Mouse (Mus musculus) limb, embryonic 11.5 days (tissue): Measurements from ENCODE around the gene Ispd. TPM values are rescaled to one million over a fixed set of nuclear protein-coding genes. Genes with fewer than 3 reads are reported as not detected.
A peak's percentile ranks its signal among the peaks of the same experiment; 100 is the strongest.

ENCODE experiments used
- ATAC-seq: fragments of 200-750 bp; cut with Nextera tagmentation; 2 replicates; pipeline ENCODE4 v1.8.0; 2017; ENCODE audit warnings: low read depth; ENCODE audit not compliant: insufficient number of reproducible peaks, low FRiP score, low TSS enrichment
- DNase-seq: peaks from one replicate; pipeline ENCODE4 v3.0.0-alpha.2; 2015; ENCODE audit warnings: low spot score
- H3K27ac ChIP-seq: fragments of 300-500 bp; sonication (generic); replicated peaks from 2 replicates; pipeline ENCODE4 v1.5.1; 2014; ENCODE audit warnings: low read depth, mild to moderate bottlenecking, low read length
- H3K27me3 ChIP-seq: fragments of 300-500 bp; sonication (generic); 2 replicates; pipeline ENCODE4 v1.6.1; 2014; ENCODE audit warnings: mild to moderate bottlenecking, low read length, mixed read lengths; ENCODE audit not compliant: control insufficient read depth, insufficient read depth
- H3K36me3 ChIP-seq: fragments of 300-500 bp; sonication (generic); 2 replicates; pipeline ENCODE4 v1.6.1; 2014; ENCODE audit warnings: mild to moderate bottlenecking, low read length, moderate library complexity, mixed read lengths; ENCODE audit not compliant: control insufficient read depth, insufficient read depth
- H3K4me1 ChIP-seq: fragments of 300-500 bp; sonication (generic); 2 replicates; pipeline ENCODE4 v1.6.1; 2014; ENCODE audit warnings: low read length, mixed read lengths; ENCODE audit not compliant: control insufficient read depth, insufficient read depth
- H3K4me2 ChIP-seq: fragments of 300-500 bp; sonication (generic); 2 replicates; pipeline ENCODE4 v1.6.1; 2014; ENCODE audit warnings: low read depth, mild to moderate bottlenecking, moderate library complexity; ENCODE audit not compliant: severe bottlenecking
- H3K4me3 ChIP-seq: fragments of 300-500 bp; sonication (generic); 2 replicates; pipeline ENCODE4 v1.5.1; 2014; ENCODE audit warnings: low read depth, low read length
- H3K9ac ChIP-seq: fragments of 300-500 bp; sonication (generic); 2 replicates; pipeline ENCODE4 v1.6.1; 2014; ENCODE audit warnings: mild to moderate bottlenecking, low read length
- H3K9me3 ChIP-seq: fragments of 300-500 bp; sonication (generic); 2 replicates; pipeline ENCODE4 v1.6.1; 2016; ENCODE audit warnings: low read length; ENCODE audit not compliant: control insufficient read depth
- WGBS: fragments of 180-500 bp; shearing (Covaris S2); extraction: QIAGEN DNeasy Blood & Tissue Kit; methylation state at CpG from one replicate; pipeline ENCODE4 v1.1.7; 2014; 5-methylcytosine and 5-hydroxymethylcytosine counted together
- polyA plus RNA-seq: library from polyadenylated mRNA; unstranded; fragments of >200 nt; fragmentation: Nextera tagmentation; extraction: Ambion mirVana; gene quantifications from 2 replicates; pipeline ENCODE4 v1.2.1, GENCODE M21; 2014

Ispd gene
- polyA plus RNA-seq, 1 experiment from 2014 or later, result 5.5 TPM

GRCm38 (mm10) chr12:36713866-36714662 is 332.8 kb downstream of the Ispd start:
- no peak for ATAC-seq
- H3K27me3 ChIP-seq, result no peaks in the 10 kb centered on the region
- WGBS, result 27% methylated on average over 17 of the region's 17 CpGs
- DNase-seq, result peak; percentile 53
- H3K9me3 ChIP-seq, result no peaks in the 10 kb centered on the region
- H3K36me3 ChIP-seq, result no peaks in the 10 kb centered on the region
- H3K4me1 ChIP-seq, result peaks cover 14% of the 10 kb centered on the region
- H3K9ac ChIP-seq, result no peak overlapping the region
- no peak overlapping the region for H3K27ac ChIP-seq
- H3K4me3 ChIP-seq, result no peak overlapping the region
- H3K4me2 ChIP-seq, result no peak overlapping the region; the same call in 1 of the 2 replicates

GRCm38 (mm10) chr12:36717526-36717925 is 336.3 kb downstream of the Ispd start:
- ATAC-seq (no peak), DNase-seq (peak; percentile 28)
- no peak overlapping the region for H3K9ac ChIP-seq
- no peak overlapping the region for H3K4me3 ChIP-seq
- 36% methylated on average over 5 of the region's 5 CpGs for WGBS
- no peaks in the 10 kb centered on the region for H3K27me3 ChIP-seq
- no peak overlapping the region for H3K4me2 ChIP-seq
- H3K4me1 ChIP-seq, result peaks cover 17% of the 10 kb centered on the region
- no peaks in the 10 kb centered on the region for H3K36me3 ChIP-seq
- H3K27ac ChIP-seq, result no peak overlapping the region
- no peaks in the 10 kb centered on the region for H3K9me3 ChIP-seq

- no peak for DNase-seq
- no peak for ATAC-seq
- no peak overlapping the region for H3K9ac ChIP-seq
- WGBS, result 51% methylated on average over 2 of the region's 2 CpGs
- peaks cover 17% of the 10 kb centered on the region for H3K4me1 ChIP-seq
- H3K9me3 ChIP-seq, result no peaks in the 10 kb centered on the region
- no peak overlapping the region for H3K4me2 ChIP-seq
- H3K27me3 ChIP-seq, result no peaks in the 10 kb centered on the region
- no peak overlapping the region for H3K27ac ChIP-seq
- no peaks in the 10 kb centered on the region for H3K36me3 ChIP-seq
- no peak overlapping the region for H3K4me3 ChIP-seq
These were observed 337.2 kb downstream of the Ispd start for GRCm38 (mm10) chr12:36718417-36718816.

- ATAC-seq (no peak), DNase-seq (no peak)
- H3K9me3 ChIP-seq, result no peaks in the 10 kb centered on the region
- no peaks in the 10 kb centered on the region for H3K36me3 ChIP-seq
- H3K4me1 ChIP-seq, result peaks cover 17% of the 10 kb centered on the region
- no peak overlapping the region for H3K9ac ChIP-seq
- no peak overlapping the region for H3K4me3 ChIP-seq
- WGBS, result 69% methylated on average over 3 of the region's 3 CpGs
- no peak overlapping the region for H3K4me2 ChIP-seq
- H3K27ac ChIP-seq, result no peak overlapping the region
- no peaks in the 10 kb centered on the region for H3K27me3 ChIP-seq
These were observed 337.8 kb downstream of the Ispd start for GRCm38 (mm10) chr12:36719074-36719473.

- DNase-seq, result no peak
- Histone ChIP-seq H3K4me1 (peaks cover 17% of the 10 kb centered on the region), H3K4me3 (no peak overlapping the region), H3K27ac (peak overlapping the region; percentile 52; the same call in 1 of the 2 replicates), H3K4me2 (no peak overlapping the region), H3K9me3 (no peaks in the 10 kb centered on the region), H3K9ac (no peak overlapping the region), H3K36me3 (no peaks in the 10 kb centered on the region), H3K27me3 (no peaks in the 10 kb centered on the region)
- 42% methylated on average over 3 of the region's 3 CpGs for WGBS
- no peak for ATAC-seq
These were observed 339.5 kb downstream of the Ispd start for GRCm38 (mm10) chr12:36720779-36721178.

GRCm38 (mm10) chr12:36721223-36721622 is 340.0 kb downstream of the Ispd start:
- 0 out of 2 replicates have a peak overlapping the region, but pooled peaks have one; percentile 31 for H3K27ac ChIP-seq
- 14% methylated on average over 6 of the region's 6 CpGs for WGBS
- ATAC-seq (peak; percentile 81), DNase-seq (peak; percentile 58)
- H3K36me3 ChIP-seq, result no peaks in the 10 kb centered on the region
- H3K4me3 ChIP-seq, result no peak overlapping the region
- no peak overlapping the region for H3K4me2 ChIP-seq
- H3K9me3 ChIP-seq, result no peaks in the 10 kb centered on the region
- no peaks in the 10 kb centered on the region for H3K27me3 ChIP-seq
- no peak overlapping the region for H3K9ac ChIP-seq
- peaks cover 17% of the 10 kb centered on the region for H3K4me1 ChIP-seq

GRCm38 (mm10) chr12:36722754-36723153 is 341.5 kb downstream of the Ispd start:
- ATAC-seq (no peak), DNase-seq (no peak)
- Histone ChIP-seq H3K9me3 (no peaks in the 10 kb centered on the region), H3K36me3 (no peaks in the 10 kb centered on the region), H3K27me3 (no peaks in the 10 kb centered on the region), H3K4me2 (no peak overlapping the region), H3K27ac (no peak overlapping the region), H3K4me1 (peaks cover 10% of the 10 kb centered on the region; the same call in 1 of the 2 replicates), H3K4me3 (no peak overlapping the region), H3K9ac (no peak overlapping the region)
- 93% methylated on average over 6 of the region's 6 CpGs for WGBS

GRCm38 (mm10) chr12:36723302-36723701 is 342.1 kb downstream of the Ispd start:
- Histone ChIP-seq H3K36me3 (no peaks in the 10 kb centered on the region), H3K4me3 (no peak overlapping the region), H3K27ac (no peak overlapping the region), H3K4me2 (no peak overlapping the region), H3K9ac (no peak overlapping the region), H3K4me1 (peaks cover 5% of the 10 kb centered on the region; the same call in 1 of the 2 replicates), H3K9me3 (no peaks in the 10 kb centered on the region), H3K27me3 (no peaks in the 10 kb centered on the region)
- DNase-seq (no peak), ATAC-seq (no peak)
- WGBS, result 69% methylated on average over 3 of the region's 3 CpGs
